Mouse (Mus musculus) hindbrain, embryonic 16.5 days (tissue): ENCODE measurements at regions not wholly inside any gene's neighbourhood (a gene's known extent, or its start where the extent isn't known, plus 50 kb on each side); places are given as distances from the start of the nearest gene placed in this dataset.

Source experiments
- ATAC-seq: fragments of 200-750 bp; cut with Nextera tagmentation; 2 replicates; pipeline ENCODE4 v1.8.0; 2017; ENCODE audit warnings: moderate TSS enrichment, moderate library complexity
- H3K27ac ChIP-seq: fragments of 300-500 bp; sonication (generic); 2 replicates; pipeline ENCODE4 v1.5.1; 2014; ENCODE audit warnings: low read depth, mild to moderate bottlenecking, control low read depth, low read length, moderate library complexity
- H3K27me3 ChIP-seq: fragments of 300-500 bp; sonication (generic); replicated peaks from 2 replicates; pipeline ENCODE4 v1.6.1; 2014; ENCODE audit warnings: low read length; ENCODE audit not compliant: control insufficient read depth, insufficient read depth
- H3K36me3 ChIP-seq: fragments of 300-500 bp; sonication (generic); 2 replicates; pipeline ENCODE4 v1.6.1; 2014; ENCODE audit warnings: mild to moderate bottlenecking, low read length, moderate library complexity, mixed read lengths; ENCODE audit not compliant: control insufficient read depth, insufficient read depth
- H3K4me1 ChIP-seq: fragments of 300-500 bp; sonication (generic); 2 replicates; pipeline ENCODE4 v1.6.1; 2014; ENCODE audit warnings: low read depth, low read length; ENCODE audit not compliant: control insufficient read depth, insufficient read depth
- H3K4me2 ChIP-seq: fragments of 300-500 bp; sonication (generic); 2 replicates; pipeline ENCODE4 v1.6.1; 2014; ENCODE audit warnings: mild to moderate bottlenecking, low read length, control low read depth, moderate library complexity
- H3K4me3 ChIP-seq: fragments of 300-500 bp; sonication (generic); 2 replicates; pipeline ENCODE4 v1.5.1; 2014; ENCODE audit warnings: mild to moderate bottlenecking, low read length, control low read depth, moderate library complexity
- H3K9ac ChIP-seq: fragments of 300-500 bp; sonication (generic); 2 replicates; pipeline ENCODE4 v1.6.1; 2014; ENCODE audit warnings: low read depth, mild to moderate bottlenecking, control low read depth, low read length, moderate library complexity
- H3K9me3 ChIP-seq: fragments of 300-500 bp; sonication (generic); 2 replicates; pipeline ENCODE4 v1.6.1; 2014; ENCODE audit warnings: mild to moderate bottlenecking, low read length, moderate library complexity; ENCODE audit not compliant: control insufficient read depth
- WGBS: fragments of 180-500 bp; shearing (Covaris S2); extraction: QIAGEN DNeasy Blood & Tissue Kit; methylation state at CpG from one replicate; pipeline ENCODE4 v1.1.7; 2014; 5-methylcytosine and 5-hydroxymethylcytosine counted together

GRCm38 (mm10) chr12:54545821-54546608 is 110.4 kb downstream of the Sptssa start:
- 23% methylated on average over 16 of the region's 16 CpGs for WGBS
- no peak overlapping the region for H3K9ac ChIP-seq

GRCm38 (mm10) chr12:54538320-54538705 is 118.1 kb downstream of the Sptssa start:
- Histone ChIP-seq H3K4me1 (no peaks in the 10 kb centered on the region; the same call in 1 of the 2 replicates), H3K9me3 (no peaks in the 10 kb centered on the region), H3K36me3 (no peaks in the 10 kb centered on the region), H3K27ac (no peak overlapping the region), H3K4me3 (no peak overlapping the region), H3K9ac (no peak overlapping the region), H3K27me3 (no peaks in the 10 kb centered on the region), H3K4me2 (no peak overlapping the region)
- no peak for ATAC-seq
- 83% methylated on average over 4 of the region's 4 CpGs for WGBS

More at GRCm38 (mm10) chr12:54545821-54546608, 110.4 kb downstream of the Sptssa start:
- no peaks in the 10 kb centered on the region for H3K36me3 ChIP-seq
- no peaks in the 10 kb centered on the region for H3K27me3 ChIP-seq
- no peaks in the 10 kb centered on the region for H3K9me3 ChIP-seq
- H3K4me3 ChIP-seq = no peak overlapping the region
- no peak overlapping the region for H3K27ac ChIP-seq
- H3K4me2 ChIP-seq = peak overlapping the region; percentile 40
- peak; percentile 83 for ATAC-seq
- H3K4me1 ChIP-seq = peaks cover 5% of the 10 kb centered on the region; the same call in 1 of the 2 replicates

GRCm38 (mm10) chr12:54537690-54538319 is 118.6 kb downstream of the Sptssa start:
- no peak overlapping the region for H3K4me3 ChIP-seq
- no peaks in the 10 kb centered on the region for H3K9me3 ChIP-seq
- no peaks in the 10 kb centered on the region; the same call in 1 of the 2 replicates for H3K4me1 ChIP-seq
- 85% methylated on average over 7 of the region's 7 CpGs for WGBS
- H3K4me2 ChIP-seq = no peak overlapping the region
- H3K9ac ChIP-seq = no peak overlapping the region
- H3K27me3 ChIP-seq = no peaks in the 10 kb centered on the region
- no peaks in the 10 kb centered on the region for H3K36me3 ChIP-seq
- ATAC-seq = no peak
- H3K27ac ChIP-seq = no peak overlapping the region

- H3K9ac ChIP-seq = no peak overlapping the region
- H3K36me3 ChIP-seq = no peaks in the 10 kb centered on the region
- H3K9me3 ChIP-seq = no peaks in the 10 kb centered on the region
- no peak overlapping the region for H3K4me2 ChIP-seq
- H3K27me3 ChIP-seq = no peaks in the 10 kb centered on the region
- ATAC-seq = peak; percentile 52
- H3K4me1 ChIP-seq = no peaks in the 10 kb centered on the region; the same call in 1 of the 2 replicates
- 42% methylated on average over 7 of the region's 7 CpGs for WGBS
- no peak overlapping the region for H3K4me3 ChIP-seq
- no peak overlapping the region for H3K27ac ChIP-seq
Observed at GRCm38 (mm10) chr12:54537022-54537421, 119.4 kb downstream of the Sptssa start.

GRCm38 (mm10) chr12:54535556-54536516 is 120.5 kb downstream of the Sptssa start:
- H3K27me3 ChIP-seq = no peaks in the 10 kb centered on the region
- WGBS = 37% methylated on average over 8 of the region's 9 CpGs
- no peaks in the 10 kb centered on the region for H3K36me3 ChIP-seq
- H3K4me2 ChIP-seq = no peak overlapping the region
- no peak overlapping the region for H3K9ac ChIP-seq
- no peak overlapping the region for H3K27ac ChIP-seq
- no peak for ATAC-seq
- no peaks in the 10 kb centered on the region; the same call in 1 of the 2 replicates for H3K4me1 ChIP-seq
- H3K4me3 ChIP-seq = no peak overlapping the region
- H3K9me3 ChIP-seq = no peaks in the 10 kb centered on the region

GRCm38 (mm10) chr12:54534910-54535309 is 121.5 kb downstream of the Sptssa start:
- H3K36me3 ChIP-seq = no peaks in the 10 kb centered on the region
- no peak overlapping the region for H3K4me2 ChIP-seq
- H3K9ac ChIP-seq = no peak overlapping the region
- 52% methylated on average over 7 of the region's 7 CpGs for WGBS
- H3K9me3 ChIP-seq = no peaks in the 10 kb centered on the region
- no peak overlapping the region for H3K4me3 ChIP-seq
- no peak for ATAC-seq
- H3K4me1 ChIP-seq = no peaks in the 10 kb centered on the region; the same call in 1 of the 2 replicates
- H3K27me3 ChIP-seq = no peaks in the 10 kb centered on the region
- H3K27ac ChIP-seq = no peak overlapping the region

- Histone ChIP-seq H3K4me1 (no peaks in the 10 kb centered on the region; the same call in 1 of the 2 replicates), H3K4me2 (no peak overlapping the region), H3K27ac (no peak overlapping the region), H3K9me3 (no peaks in the 10 kb centered on the region), H3K4me3 (no peak overlapping the region), H3K27me3 (no peaks in the 10 kb centered on the region), H3K9ac (no peak overlapping the region), H3K36me3 (no peaks in the 10 kb centered on the region)
- 53% methylated on average over 5 of the region's 5 CpGs for WGBS
- no peak for ATAC-seq
Observed at GRCm38 (mm10) chr12:54533134-54533533, 123.2 kb downstream of the Sptssa start.

GRCm38 (mm10) chr12:54532062-54532461 is 124.3 kb downstream of the Sptssa start:
- ATAC-seq = no peak
- 91% methylated on average over 8 of the region's 8 CpGs for WGBS
- H3K36me3 ChIP-seq = no peaks in the 10 kb centered on the region
- H3K9me3 ChIP-seq = no peaks in the 10 kb centered on the region
- H3K4me2 ChIP-seq = no peak overlapping the region
- no peaks in the 10 kb centered on the region; the same call in 1 of the 2 replicates for H3K4me1 ChIP-seq
- H3K27ac ChIP-seq = no peak overlapping the region
- no peak overlapping the region for H3K4me3 ChIP-seq
- no peak overlapping the region for H3K9ac ChIP-seq
- no peaks in the 10 kb centered on the region for H3K27me3 ChIP-seq
